Mouse (Mus musculus): Measurements from ENCODE around the gene Stt3a.
A peak's percentile ranks its signal among the peaks of the same experiment; 100 is the strongest.

The Stt3a gene

DNA sequence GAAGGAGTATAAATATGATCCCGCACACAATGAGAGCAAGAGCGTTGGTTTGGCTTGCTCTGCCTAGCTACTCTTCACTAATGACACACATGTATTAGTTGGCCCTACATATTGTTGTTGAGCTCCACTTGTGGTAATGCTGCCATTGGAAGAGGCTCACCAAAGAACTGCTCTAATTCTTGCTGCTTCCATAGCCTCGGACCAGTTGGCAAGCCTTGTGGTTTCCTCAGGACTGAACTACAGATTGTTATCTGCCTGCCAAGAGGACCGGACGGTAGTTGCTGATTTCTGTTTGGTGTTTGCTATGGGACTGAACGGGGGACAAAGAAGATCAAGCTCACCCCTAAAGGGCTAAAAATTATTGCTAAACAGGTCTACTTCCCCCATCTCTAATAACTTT is 60.2 kb downstream of the Stt3a start:
- DNase-seq: no peak

DNA sequence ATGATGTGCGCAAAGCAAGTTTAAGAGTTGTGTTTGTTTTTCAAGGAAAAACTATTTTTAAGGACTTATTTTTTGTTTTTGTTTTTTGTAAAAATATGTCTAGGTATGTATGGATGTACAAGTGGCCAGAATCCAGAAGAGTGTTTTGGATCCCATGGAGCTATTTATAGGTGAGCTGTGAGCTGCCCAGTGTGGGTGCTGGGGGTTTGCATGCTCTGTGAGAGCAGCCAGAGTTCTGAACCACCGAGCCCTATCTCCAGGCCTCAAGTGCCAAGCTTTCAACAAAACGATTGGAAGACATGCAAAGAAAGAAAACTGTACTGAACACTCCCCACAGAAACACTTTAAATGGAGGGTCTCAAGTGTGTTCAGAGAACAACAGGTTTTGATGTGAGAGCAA is 61.6 kb downstream of the Stt3a start:
- DNase-seq: no peak

DNA sequence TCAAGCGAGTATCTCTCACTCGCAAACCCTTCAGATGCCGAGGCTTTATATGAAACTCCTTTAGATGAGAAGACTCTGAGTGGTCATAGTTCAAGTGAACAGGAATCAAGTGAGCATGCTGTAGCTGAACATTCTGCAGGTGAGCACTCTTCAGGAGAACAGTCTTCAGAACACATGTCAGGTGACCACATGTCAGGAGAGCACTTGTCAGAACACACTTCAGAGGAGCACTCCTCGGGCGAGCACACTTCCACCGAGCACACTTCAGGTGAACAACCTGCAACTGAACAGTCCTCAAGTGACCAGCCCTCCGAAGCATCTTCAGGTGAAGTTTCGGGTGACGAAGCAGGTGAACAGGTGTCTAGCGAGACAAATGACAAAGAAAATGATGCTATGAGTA is 73.2 kb downstream of the Stt3a start:
- DNase-seq: no peak

DNA sequence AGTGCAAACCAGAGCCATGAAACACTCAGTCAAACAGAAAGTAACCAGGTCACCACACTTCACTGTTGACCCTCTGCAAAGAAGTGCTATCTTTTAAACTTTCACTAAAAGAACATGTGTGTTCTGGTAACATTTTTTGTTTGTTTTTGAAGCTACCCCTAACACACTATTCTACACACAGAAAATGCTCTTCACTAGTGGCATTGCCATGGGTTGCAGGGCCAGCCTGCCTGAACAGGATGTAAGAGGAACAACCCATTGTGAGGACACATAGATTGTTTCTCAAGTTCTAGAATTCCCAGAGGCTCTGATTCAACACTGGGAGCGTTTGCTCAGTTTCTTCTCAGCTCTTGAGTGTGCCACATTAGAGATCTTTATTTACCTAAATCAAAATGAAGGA is 74.6 kb downstream of the Stt3a start, which contains the start of gene Acrv1:
Gene Acrv1 (plus strand): TSS at position 301 of the 400 bp plus-strand sequence.
- DNase-seq: no peak

DNA sequence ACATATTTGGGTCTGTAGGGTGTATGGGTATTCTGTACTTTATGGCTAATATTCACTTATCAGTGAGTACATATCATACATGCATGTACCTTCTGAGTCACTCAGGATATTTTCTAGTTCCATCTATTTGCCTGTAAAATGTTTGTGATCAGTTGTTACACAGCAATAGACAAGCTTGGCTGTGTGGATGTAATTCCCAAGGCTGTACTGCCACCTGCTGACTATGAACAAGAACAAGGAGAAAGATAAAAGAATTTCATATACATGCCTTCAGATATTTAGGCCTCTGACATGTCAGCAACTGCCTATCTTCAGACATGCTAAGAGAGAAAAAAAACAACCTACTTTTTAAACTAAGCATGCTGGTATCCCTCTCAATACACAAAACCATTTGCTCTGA is 80.2 kb downstream of the Stt3a start:
- DNase-seq: peak; percentile 9

DNA sequence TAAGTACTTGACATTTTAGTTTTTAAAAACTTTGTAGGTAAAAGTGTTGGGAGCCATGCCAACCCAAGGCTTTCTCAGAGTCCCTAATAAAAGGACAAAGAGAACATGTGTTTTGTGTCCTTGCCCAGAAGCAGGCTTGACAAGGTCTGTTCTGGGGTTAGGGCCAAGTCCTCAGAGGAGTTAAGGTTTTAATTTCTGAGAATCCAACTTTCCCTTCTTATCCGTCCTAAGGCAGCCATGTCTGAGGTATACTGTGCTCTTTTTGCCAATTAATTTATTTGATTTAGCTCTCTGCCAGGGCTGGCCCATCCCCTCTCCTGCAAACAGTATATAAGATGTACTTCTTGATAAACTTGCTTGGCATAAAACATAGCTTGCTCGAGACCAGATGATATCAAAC is 86.1 kb downstream of the Stt3a start:
- DNase-seq: no peak

Measured in right cerebral cortex, postnatal 14 days (tissue).